Mouse (Mus musculus) heart, embryonic 10.5 days (tissue): ENCODE results near the gene Susd6. TPM values are rescaled to one million over a fixed set of nuclear protein-coding genes. Genes with fewer than 3 reads are reported as not detected.
A peak's percentile ranks its signal among the peaks of the same experiment; 100 is the strongest.

ENCODE experiments used
- DNase-seq: peaks from one replicate; pipeline ENCODE4 v3.0.0-alpha.2; 2017; ENCODE audit warnings: low spot score
- H3K27ac ChIP-seq: fragments of 300-500 bp; sonication (generic); 2 replicates; pipeline ENCODE4 v1.5.1; 2016; ENCODE audit warnings: mild to moderate bottlenecking
- H3K27me3 ChIP-seq: fragments of 300-500 bp; sonication (generic); 2 replicates; pipeline ENCODE4 v1.6.1; 2016; ENCODE audit warnings: mild to moderate bottlenecking; ENCODE audit not compliant: poor library complexity, insufficient read depth, severe bottlenecking
- H3K36me3 ChIP-seq: fragments of 300-500 bp; sonication (generic); 2 replicates; pipeline ENCODE4 v1.6.1; 2016; ENCODE audit warnings: mild to moderate bottlenecking, moderate library complexity
- H3K4me1 ChIP-seq: fragments of 300-500 bp; sonication (generic); 2 replicates; pipeline ENCODE4 v1.6.1; 2016; ENCODE audit warnings: mild to moderate bottlenecking
- H3K4me3 ChIP-seq: fragments of 300-500 bp; sonication (generic); 2 replicates; pipeline ENCODE4 v1.5.1; 2016; ENCODE audit warnings: mild to moderate bottlenecking, moderate library complexity
- H3K9me3 ChIP-seq: fragments of 300-500 bp; sonication (generic); 2 replicates; pipeline ENCODE4 v1.6.1; 2016; ENCODE audit warnings: mild to moderate bottlenecking, moderate library complexity
- WGBS: fragments of 180-500 bp; shearing (Covaris S2); methylation state at CpG from one replicate; pipeline ENCODE4 v1.1.7; 2016; 5-methylcytosine and 5-hydroxymethylcytosine counted together
- polyA plus RNA-seq: library from polyadenylated mRNA; unstranded; fragments of >200 nt; fragmentation: Nextera tagmentation; extraction: Ambion mirVana; gene quantifications from 2 replicates; pipeline ENCODE4 v1.2.1, GENCODE M21; 2016

Susd6 gene
- polyA plus RNA-seq, 1 experiment from 2014 or later: 14.9 TPM

DNA sequence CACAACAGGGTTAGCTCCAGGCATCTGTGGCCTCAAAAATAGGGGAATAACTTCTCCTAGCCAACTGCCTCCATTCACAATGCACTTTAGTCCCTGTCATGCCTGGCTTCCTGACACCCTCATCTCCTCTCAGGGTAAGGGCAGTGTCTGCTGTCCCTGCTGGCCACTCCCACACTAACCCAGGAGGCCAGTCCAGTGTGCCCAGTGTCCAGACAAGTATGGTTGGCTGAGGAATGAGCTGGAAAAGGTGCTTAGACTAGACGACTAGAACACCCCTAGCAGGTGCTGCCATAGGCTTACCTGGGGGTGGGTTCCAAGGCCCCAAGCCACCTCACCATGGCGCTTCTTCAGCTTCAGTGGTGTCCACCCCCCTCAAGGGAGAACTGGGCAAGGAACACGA lies 88.3 kb downstream of the Susd6 start:
- 73% methylated on average over 3 of the region's 3 CpGs for WGBS

DNA sequence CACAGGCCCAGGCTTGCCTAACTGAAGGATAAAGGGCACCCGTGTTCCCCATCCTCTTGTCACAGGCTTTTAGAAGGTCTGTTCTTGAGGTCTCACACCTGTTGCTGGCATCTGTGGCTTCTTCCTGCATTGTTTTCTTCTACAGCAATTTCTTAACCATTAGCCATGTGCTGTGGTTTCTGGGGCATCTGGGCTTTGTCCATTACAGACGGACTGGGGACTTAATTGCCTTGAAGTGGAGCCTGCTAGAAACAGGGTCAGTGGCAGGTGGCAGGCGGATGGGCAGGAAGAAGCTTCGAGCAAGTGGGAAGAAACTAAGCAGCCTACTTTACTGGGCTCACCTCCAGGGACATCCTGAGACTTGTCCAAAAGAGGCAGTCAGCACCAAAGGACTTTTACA lies 89.0 kb downstream of the Susd6 start:
- no peaks in the 10 kb centered on the region for H3K9me3 ChIP-seq
- no peak overlapping the region for H3K4me3 ChIP-seq
- peaks cover 37% of the 10 kb centered on the region for H3K36me3 ChIP-seq

More for the DNA sequence above, 88.3 kb downstream of the Susd6 start:
- Histone ChIP-seq H3K4me1 (peaks cover 26% of the 10 kb centered on the region), H3K36me3 (peaks cover 44% of the 10 kb centered on the region), H3K27ac (peak overlapping the region; percentile 3; the same call in 1 of the 2 replicates), H3K9me3 (no peaks in the 10 kb centered on the region), H3K27me3 (no peaks in the 10 kb centered on the region), H3K4me3 (no peak overlapping the region)
- DNase-seq: no peak

GRCm38 (mm10) chr12:80881121-80881520 lies 90.8 kb downstream of the Susd6 start:
- no peaks in the 10 kb centered on the region for H3K27me3 ChIP-seq
- no peak overlapping the region for H3K4me3 ChIP-seq
- no peak for DNase-seq
- peaks cover 21% of the 10 kb centered on the region for H3K36me3 ChIP-seq
- peaks cover 40% of the 10 kb centered on the region for H3K4me1 ChIP-seq
- H3K9me3 ChIP-seq: no peaks in the 10 kb centered on the region
- WGBS: 88% methylated on average over 3 of the region's 3 CpGs
- H3K27ac ChIP-seq: no peak overlapping the region

More for the DNA sequence above, 89.0 kb downstream of the Susd6 start:
- no peak for DNase-seq
- Histone ChIP-seq H3K27ac (no peak overlapping the region), H3K27me3 (no peaks in the 10 kb centered on the region), H3K4me1 (peaks cover 30% of the 10 kb centered on the region)
- 61% methylated on average over 4 of the region's 4 CpGs for WGBS

DNA sequence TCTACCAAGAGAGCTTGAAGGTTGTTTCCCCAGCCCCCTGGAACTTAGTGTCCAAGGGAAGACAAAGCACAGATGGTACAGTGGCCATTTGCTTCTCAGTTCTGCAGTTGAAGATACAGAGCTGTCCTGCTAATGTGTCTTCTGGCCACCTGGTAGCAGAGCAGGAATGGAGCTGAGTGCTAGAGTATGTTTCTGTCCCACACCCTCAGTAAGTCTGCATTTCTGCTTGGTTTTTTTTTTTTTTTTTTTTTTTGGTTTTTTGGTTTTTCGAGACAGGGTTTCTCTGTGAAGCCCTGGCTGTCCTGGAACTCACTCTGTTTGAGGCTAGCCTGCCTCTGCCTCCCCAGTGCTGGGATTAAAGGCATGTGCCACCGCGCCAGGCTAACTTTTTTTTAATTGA lies 93.0 kb downstream of the Susd6 start:
- 73% methylated on average over 3 of the region's 3 CpGs for WGBS
- no peaks in the 10 kb centered on the region for H3K9me3 ChIP-seq
- H3K27me3 ChIP-seq: no peaks in the 10 kb centered on the region
- H3K36me3 ChIP-seq: peaks cover 3% of the 10 kb centered on the region; the same call in 1 of the 2 replicates
- DNase-seq: no peak
- H3K27ac ChIP-seq: no peak overlapping the region
- peaks cover 29% of the 10 kb centered on the region for H3K4me1 ChIP-seq
- H3K4me3 ChIP-seq: no peak overlapping the region

DNA sequence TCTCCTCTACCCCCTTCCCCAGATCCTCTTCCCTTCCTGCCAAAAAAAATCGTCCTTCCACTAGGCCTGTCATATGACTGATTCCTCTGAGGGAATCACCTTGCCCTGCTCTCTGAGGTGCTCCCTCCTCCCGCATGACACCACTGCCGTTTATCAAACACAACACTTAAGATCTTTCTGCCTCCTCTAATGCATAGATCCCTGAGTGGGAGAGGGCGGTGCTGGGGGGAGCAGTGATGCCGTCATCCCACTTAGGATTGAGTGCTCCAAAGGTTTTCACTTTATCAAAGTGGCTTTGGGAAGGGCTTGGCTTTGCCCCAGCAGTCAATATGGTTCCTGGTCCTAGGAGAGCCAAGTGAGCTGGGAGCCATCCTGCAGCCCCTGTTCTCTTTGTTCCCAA lies 93.6 kb downstream of the Susd6 start:
- Histone ChIP-seq H3K9me3 (no peaks in the 10 kb centered on the region), H3K4me1 (peaks cover 23% of the 10 kb centered on the region), H3K36me3 (no peaks in the 10 kb centered on the region), H3K4me3 (no peak overlapping the region), H3K27me3 (no peaks in the 10 kb centered on the region), H3K27ac (no peak overlapping the region)
- DNase-seq: no peak
- 41% methylated on average over 5 of the region's 5 CpGs for WGBS

DNA sequence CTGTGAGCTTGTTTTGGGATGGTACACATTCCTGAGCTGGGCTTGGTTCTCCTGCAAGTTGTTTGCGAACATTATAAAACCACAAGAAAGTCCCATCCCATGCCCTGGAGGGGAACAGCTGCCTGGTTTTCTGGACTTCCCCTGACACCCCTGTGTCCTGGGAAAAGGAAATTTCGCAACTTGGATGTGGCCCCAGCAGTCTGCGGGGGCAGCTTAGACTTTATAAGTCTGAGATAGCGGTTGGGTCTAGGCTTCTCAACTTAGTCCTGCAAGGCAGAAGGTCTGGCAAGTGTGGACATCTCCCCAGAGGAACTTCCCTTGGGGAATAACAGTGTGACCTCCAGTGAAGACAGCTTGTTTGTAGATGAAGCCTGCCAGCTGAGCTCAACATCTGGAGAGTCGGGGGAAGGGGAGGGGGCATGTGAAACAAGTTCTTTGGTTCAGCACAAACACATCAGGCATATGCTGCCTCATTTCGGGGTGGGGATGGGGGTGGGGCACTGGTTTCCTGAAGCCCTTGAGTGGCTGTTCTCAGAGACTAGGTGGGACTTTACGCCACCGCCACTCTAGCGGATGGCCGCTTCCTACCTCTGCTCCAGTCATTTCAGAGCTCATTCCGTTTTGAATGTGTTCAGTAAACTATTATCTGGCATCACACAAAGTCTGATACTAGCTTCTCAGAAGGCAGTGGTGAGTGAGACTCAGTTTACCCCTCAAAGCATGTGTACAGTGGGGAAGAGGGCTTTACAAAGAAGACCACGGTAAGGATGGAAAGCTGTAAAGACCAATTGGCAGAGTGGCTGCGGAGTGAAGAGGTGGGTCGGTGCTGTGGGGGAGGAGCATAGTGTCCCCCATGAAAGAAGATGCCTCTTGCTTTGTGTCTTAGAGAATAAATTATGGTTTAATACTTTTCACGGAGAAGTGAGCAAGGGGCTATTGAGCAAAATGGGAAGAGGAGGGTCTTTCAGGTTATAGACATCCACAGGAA lies 95.3 kb downstream of the Susd6 start:
- no peaks in the 10 kb centered on the region for H3K27me3 ChIP-seq
- H3K9me3 ChIP-seq: no peaks in the 10 kb centered on the region
- peak overlapping the region; percentile 49 for H3K4me3 ChIP-seq
- H3K36me3 ChIP-seq: no peaks in the 10 kb centered on the region
- DNase-seq: peak; percentile 75
- WGBS: 33% methylated on average over 15 of the region's 15 CpGs
- no peak overlapping the region for H3K27ac ChIP-seq
- peaks cover 18% of the 10 kb centered on the region for H3K4me1 ChIP-seq

- DNase-seq: no peak
- no peaks in the 10 kb centered on the region for H3K27me3 ChIP-seq
- no peak overlapping the region for H3K4me3 ChIP-seq
- peaks cover 18% of the 10 kb centered on the region for H3K4me1 ChIP-seq
- H3K27ac ChIP-seq: no peak overlapping the region
- 78% methylated on average over 2 of the region's 2 CpGs for WGBS
- no peaks in the 10 kb centered on the region for H3K9me3 ChIP-seq
- H3K36me3 ChIP-seq: no peaks in the 10 kb centered on the region
Observed at GRCm38 (mm10) chr12:80887036-80887435, 96.7 kb downstream of the Susd6 start.

GRCm38 (mm10) chr12:80889331-80889730 lies 99.0 kb downstream of the Susd6 start:
- no peak overlapping the region for H3K4me3 ChIP-seq
- no peak for DNase-seq
- no peaks in the 10 kb centered on the region for H3K9me3 ChIP-seq
- no peak overlapping the region for H3K27ac ChIP-seq
- peaks cover 12% of the 10 kb centered on the region for H3K4me1 ChIP-seq
- 94% methylated on average over 3 of the region's 3 CpGs for WGBS
- no peaks in the 10 kb centered on the region for H3K36me3 ChIP-seq
- no peaks in the 10 kb centered on the region for H3K27me3 ChIP-seq

- H3K9me3 ChIP-seq: no peaks in the 10 kb centered on the region
- peaks cover 4% of the 10 kb centered on the region; the same call in 1 of the 2 replicates for H3K4me1 ChIP-seq
- H3K36me3 ChIP-seq: no peaks in the 10 kb centered on the region
- peaks cover 4% of the 10 kb centered on the region; the same call in 1 of the 2 replicates for H3K27me3 ChIP-seq
- no peak for DNase-seq
- WGBS: 92% methylated on average over 2 of the region's 2 CpGs
- H3K27ac ChIP-seq: no peak overlapping the region
- no peak overlapping the region for H3K4me3 ChIP-seq
Observed at GRCm38 (mm10) chr12:80891074-80891473, 100.8 kb downstream of the Susd6 start.

- Histone ChIP-seq H3K9me3 (no peaks in the 10 kb centered on the region), H3K4me1 (peaks cover 4% of the 10 kb centered on the region; the same call in 1 of the 2 replicates), H3K27me3 (peaks cover 7% of the 10 kb centered on the region; the same call in 1 of the 2 replicates), H3K4me3 (no peak overlapping the region), H3K27ac (no peak overlapping the region), H3K36me3 (no peaks in the 10 kb centered on the region)
- 89% methylated on average over 18 of the region's 18 CpGs for WGBS
- no peak for DNase-seq
Observed at GRCm38 (mm10) chr12:80893720-80894494, 103.6 kb downstream of the Susd6 start.

DNA sequence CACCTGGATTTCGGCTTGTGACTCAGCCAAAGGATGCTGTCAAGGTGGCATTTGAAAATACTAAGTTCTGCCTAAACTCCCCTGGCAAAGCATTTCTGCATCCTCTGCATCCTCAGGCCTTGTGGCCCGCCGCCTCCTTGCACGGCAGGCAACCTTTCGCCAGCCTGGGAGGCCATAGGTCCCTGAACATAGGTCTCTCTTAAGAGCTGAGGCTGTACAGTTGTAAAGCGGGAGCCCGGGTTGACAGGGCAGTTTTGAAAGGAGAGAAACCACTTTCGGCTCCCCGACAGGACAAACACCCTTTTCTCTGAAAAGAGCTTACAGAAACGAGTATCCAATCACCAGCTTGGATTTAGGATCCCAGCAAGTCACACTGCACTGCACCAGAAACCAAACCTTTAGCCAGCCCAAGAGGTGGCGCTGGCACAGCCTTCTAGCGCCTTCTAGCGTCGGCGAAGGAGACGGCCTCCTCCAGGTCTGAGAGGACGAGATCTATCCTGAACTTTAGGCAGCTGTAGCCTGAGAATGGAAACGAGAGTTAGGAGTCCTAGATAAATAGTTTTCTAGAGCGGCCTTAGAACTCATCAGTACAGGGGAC lies 104.8 kb downstream of the Susd6 start:
- H3K4me1 ChIP-seq: peaks cover 4% of the 10 kb centered on the region; the same call in 1 of the 2 replicates
- no peaks in the 10 kb centered on the region for H3K36me3 ChIP-seq
- H3K9me3 ChIP-seq: no peaks in the 10 kb centered on the region
- WGBS: 18% methylated on average over 19 of the region's 19 CpGs
- DNase-seq: peak; percentile 82
- peaks cover 7% of the 10 kb centered on the region; the same call in 1 of the 2 replicates for H3K27me3 ChIP-seq
- H3K27ac ChIP-seq: no peak overlapping the region
- H3K4me3 ChIP-seq: peak overlapping the region; percentile 36

DNA sequence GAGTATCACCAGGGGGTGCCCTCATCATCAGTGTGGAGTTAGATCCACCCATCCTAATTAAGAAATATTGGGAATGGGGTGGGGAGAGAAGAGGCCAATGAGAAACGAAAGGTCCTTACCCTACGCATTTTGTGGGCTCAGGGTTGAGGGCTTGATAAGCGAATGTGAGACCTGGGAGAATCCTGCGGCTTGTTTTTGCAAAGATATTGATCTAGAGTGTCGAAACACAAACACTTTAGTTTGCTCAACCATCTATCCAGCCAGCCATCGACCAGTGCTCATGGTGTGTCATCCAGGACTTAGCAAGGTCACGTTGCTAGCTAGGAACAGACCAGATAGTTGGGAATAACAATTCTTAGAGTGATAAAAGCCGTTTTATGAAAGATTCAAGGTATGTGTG lies 119.3 kb downstream of the Susd6 start:
- no peaks in the 10 kb centered on the region for H3K27me3 ChIP-seq
- WGBS: 77% methylated on average over 8 of the region's 8 CpGs
- no peak for DNase-seq
- H3K4me1 ChIP-seq: no peaks in the 10 kb centered on the region
- H3K9me3 ChIP-seq: no peaks in the 10 kb centered on the region
- no peak overlapping the region for H3K27ac ChIP-seq
- no peak overlapping the region for H3K4me3 ChIP-seq
- no peaks in the 10 kb centered on the region for H3K36me3 ChIP-seq
